Mouse (Mus musculus) B cell, adult 2 months (primary cell): ENCODE data around the gene Apobec1.
A peak's percentile ranks its signal among the peaks of the same experiment; 100 is the strongest.
"Not testable (repeated sequence)": the region's sequence is repeated elsewhere in the genome, so short reads cannot be mapped to it uniquely, and the experiment has no call there.

Source experiments
- DNase-seq, 2 experiments: peaks; one replicate each; pipeline ENCODE4 v3.0.0; 2022

Apobec1 gene

DNA sequence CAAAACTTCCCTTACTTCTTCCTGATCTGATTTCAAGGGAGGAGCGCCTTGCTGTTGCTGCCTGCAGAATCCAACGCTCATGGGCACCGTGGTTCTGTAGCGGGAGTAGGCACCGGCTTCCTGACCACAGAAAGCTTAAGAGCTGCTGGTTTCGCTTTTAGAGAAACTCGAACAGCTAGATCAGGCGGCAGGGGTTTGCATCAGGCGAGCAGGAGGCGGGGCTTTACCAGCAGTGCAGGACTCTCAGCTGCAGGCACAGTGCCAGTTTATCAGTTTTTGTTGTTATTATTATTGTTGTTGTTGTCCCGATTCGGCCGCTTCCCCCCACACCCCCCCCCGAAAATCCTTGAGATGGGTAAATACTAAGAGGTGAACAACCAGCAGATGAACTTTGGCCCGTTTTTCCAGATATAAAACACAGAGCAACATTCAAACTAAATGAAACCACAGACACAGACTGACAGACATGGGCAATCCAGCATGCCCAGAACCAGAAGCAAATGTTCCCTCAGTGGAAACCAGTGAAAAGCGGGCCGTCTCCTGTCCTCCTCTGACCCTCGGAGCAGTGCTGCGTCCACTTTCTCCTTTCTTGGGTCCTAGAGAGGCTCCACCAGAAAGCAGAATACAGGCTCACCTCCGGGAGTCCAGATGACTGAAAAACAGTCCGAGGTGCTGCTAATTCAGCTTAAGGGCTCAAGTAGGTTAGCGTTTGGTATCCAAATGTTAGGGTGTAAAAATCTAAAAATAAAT, at the start of gene Apobec1:
Gene Apobec1, minus strand, starts transcription at position 203 of the 750 bp plus-strand sequence.
- DNase-seq: peak; percentile 82 to 85

DNA sequence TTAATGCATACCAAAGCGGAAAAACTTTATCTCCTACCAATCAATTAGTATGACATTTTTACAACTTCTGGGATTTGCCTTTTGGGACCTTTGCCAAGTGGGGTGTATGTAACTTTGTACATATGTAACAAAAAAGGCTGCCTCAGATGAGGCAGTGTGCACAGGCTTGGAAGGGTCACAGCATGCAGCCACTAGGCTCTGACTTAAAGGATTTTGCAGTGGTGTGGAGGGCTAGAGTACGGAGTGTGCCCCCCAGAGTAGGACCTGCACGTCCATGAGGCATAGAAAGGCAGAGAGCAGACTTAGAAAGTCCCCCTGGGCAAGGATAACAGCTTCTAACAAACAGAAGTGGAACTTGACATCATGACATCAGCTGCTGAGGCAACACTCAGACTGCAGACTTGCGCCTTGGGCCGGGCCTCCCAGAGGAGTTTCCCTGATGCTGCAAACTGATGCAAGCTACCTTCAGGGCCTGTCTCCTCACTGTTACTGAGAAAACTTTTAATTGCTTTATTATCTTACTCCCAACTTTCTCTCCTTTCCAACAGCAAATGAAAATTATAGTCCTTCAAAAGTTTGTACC, 48.2 kb upstream of the Apobec1 start:
- no peak for DNase-seq

DNA sequence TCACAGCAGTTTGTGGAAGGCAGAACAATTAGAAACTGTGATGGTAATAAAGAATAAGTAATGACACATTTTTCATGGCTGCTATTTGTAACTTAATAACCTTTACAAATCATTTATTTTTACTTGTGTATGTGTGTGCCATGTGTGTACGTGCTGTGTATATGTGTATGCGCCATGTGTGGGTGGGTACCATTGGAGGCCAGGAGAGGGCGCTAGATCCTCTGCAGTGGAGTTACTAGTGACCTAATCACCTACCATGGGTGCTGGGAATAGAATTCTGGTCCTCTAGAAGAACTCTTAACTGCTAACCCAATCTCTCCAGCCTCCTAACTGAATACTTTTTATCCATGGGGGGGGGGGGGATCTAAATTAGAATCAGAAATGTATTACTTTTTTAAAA, 47.7 kb upstream of the Apobec1 start:
- no peak for DNase-seq

DNA sequence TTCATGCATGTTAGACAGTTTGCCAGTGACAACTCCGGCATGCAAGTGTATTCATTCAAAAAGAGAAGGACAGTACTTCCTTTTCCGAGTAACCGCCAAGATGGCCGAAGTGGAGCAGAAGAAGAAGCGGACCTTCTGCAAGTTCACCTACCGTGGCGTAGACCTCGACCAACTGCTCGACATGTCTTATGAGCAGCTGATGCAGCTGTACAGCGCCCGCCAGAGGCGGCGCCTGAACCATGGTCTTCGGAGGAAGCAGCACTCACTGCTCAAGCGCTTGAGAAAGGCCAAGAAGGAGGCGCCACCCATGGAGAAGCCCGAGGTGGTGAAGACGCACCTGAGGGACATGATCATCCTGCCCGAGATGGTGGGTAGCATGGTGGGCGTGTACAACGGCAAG, 42.0 kb upstream of the Apobec1 start:
- not testable (repeated sequence) for DNase-seq

DNA sequence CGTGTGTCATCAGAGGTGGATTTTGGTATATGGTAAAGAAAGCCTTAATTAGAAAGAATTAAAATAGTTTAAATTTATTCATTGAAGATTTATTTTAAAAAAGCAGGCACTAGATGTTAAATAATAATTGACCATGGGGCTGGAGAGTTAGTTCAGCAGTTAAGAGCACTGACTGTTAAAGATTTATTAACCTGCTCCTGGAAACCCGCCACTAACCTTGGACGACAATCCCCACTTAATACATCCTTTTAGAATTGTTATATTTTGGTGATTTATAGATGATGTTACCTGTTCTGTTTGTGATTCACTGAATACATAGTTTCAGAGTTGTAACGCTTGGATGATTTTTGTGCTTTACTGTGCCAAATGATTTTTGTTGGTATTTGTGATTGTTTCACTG, 35.3 kb upstream of the Apobec1 start:
- not testable (repeated sequence) for DNase-seq

DNA sequence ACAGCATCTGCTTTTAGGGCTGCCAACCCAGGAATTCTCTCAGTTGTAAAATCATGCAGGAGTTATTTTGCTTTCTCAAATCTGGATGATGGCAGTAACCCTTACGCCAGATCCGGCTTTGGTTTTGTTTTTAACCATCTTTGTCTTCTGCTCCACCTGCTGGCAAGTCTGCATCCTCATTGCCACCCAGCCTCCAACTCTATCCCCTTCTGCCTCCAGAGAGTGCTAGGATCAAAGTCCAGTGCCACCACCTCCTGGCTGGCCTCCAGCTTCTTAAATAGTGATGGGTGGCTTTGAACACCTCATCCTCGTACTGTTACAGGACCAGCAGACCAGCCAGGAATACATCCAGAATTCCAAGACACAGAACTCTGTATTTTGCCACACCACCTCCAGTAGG, 34.4 kb upstream of the Apobec1 start:
- no peak for DNase-seq

DNA sequence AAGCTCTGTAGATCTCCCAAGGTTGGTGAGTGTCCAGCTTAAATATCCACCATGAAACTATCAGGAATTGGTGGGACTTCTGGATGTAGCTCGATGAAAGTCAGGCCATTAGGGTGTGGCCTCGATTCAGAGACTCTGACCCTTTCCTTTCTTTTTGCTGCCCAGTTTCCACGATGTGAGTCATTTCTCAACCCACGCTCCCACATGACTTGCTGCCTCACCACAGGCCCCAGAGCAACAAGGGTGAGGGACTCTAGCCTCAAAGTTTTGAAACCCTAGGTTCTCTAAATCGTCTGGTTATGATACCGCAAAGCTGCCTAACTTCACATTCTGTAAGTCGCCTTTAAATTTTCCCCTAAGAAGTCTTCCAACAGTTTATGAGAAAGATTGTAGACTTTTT, 33.1 kb upstream of the Apobec1 start:
- DNase-seq: no peak

DNA sequence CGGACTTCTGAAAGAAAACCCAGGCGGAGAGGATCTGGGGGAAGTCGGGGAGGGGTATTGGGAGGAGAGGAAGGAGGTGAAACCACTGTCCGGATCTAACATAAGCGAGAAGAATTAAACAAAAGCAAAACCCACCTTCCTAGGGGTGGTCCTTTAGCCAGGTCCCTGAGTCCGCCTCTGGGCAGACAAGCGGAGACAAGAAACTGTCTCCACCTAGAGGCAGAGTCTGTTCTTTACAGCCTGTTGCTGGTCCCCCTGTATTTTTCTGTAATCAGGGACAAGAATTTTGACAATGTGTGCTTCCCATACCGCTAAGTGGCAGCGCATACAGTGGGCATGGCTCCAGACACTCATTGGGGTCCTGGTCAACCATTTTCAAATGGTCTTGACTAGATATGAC, 31.2 kb upstream of the Apobec1 start:
- DNase-seq: peak; percentile 36 to 37

DNA sequence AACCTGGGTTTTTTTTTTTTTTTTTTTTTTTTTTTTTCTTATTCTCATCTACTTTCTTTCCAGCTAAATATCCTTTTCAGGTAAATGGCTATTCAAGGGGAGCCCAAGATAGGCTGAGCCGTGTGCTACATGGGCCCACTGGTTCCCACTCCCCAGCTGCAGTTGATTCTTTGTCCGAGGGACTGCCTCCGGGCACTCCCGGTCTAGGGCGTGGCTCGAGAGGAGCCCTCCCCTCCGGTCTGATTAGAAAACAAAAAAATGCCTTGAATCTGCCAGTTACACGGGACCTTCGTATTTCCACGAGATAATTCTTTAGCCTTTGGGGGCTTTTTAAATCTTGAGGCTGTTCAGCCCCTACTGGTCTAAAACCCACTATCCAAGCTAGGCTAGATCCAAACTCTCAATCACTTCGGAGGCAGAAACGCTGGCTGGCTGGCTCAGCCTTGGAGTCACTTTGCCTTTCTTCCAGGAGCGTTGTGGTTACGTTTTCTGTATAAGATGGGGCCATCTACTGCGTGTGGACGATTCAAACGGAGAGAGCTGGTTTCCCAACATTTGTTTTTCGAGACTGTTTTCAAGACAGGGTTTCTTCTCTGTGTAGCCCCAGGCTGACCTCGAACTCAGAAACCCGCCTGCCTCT, 25.3 kb upstream of the Apobec1 start:
- DNase-seq: no peak

DNA sequence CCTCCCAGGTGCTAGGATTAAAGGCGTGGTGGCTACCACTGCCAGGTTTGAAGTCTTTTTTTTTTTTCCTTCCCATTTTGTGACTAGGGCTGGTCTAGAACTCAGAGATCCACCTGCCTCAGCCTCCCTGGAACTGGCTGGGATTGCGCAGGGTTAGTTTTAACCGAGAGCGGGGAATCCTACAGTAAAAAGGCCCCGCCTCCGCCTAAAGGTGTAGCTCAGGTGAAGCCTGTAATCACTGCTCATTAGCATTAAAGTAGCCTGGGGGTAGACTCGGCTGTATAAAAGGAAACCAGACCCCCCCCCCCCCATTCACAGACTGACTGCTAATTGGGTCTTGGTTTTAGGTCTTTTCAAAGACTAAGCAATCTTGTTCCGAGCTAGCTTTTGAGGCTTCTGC, 23.9 kb upstream of the Apobec1 start, which contains the start of gene Dppa3:
Gene Dppa3, plus strand, starts transcription at position 301 of the 400 bp plus-strand sequence.
- DNase-seq: no peak

DNA sequence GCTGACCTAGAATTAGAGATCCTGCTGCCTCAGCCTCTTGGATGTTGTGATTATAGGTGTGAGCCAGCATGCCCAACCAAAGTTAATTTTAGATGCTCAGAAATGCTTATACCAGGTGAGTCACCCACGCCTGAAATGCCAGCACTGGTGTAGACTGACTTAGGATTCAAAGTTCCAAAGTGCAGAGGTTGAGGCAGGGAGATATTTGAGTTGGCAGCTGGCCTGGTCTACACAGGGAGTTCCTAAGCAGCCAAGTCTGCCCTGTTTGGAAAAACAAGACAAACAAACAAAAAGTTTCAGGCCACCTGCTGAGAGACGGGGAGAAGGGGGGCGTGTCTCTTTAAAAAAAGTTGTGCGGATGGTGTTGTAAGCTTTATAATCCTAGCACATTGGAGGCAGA, 22.9 kb upstream of the Apobec1 start:
- no peak for DNase-seq

DNA sequence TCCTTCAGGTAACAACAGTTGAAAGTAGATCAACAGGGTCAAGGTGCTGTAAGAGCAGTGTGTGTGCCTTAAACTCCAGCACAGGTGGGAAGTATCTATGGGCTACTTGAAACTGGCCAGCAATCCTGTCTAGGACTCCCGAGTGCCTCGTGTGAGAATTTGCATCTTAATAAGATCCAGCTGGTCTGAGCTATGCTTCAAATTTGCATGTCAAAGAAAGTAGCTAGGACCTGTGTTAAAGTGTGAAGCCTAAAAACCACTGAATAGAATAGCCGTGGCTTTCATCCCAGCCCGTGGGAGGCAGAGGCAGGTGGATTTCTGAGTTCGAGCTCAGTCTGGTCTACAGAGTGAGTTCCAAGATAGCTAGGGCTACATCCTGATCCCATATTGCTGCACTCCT, 22.2 kb upstream of the Apobec1 start:
- DNase-seq: no peak

DNA sequence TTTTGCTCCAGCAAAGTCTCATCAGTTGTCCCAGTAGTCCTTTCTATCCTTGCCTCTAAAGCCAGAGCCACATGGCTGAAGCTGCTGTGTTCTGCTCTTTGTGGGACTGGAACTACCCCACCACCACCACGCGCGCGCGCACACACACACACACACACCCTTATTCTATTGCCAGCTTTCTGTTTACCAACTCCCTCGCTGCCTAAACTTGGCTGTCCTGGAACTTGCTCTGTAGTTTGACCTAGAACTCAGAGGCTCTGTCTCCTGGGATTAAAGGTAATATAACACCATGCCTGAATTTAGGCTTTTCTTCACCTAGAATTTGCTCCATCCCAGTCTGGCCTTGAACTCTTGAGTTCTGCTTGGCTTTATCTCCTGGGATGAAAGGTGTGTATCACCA, 18.8 kb upstream of the Apobec1 start:
- no peak for DNase-seq

DNA sequence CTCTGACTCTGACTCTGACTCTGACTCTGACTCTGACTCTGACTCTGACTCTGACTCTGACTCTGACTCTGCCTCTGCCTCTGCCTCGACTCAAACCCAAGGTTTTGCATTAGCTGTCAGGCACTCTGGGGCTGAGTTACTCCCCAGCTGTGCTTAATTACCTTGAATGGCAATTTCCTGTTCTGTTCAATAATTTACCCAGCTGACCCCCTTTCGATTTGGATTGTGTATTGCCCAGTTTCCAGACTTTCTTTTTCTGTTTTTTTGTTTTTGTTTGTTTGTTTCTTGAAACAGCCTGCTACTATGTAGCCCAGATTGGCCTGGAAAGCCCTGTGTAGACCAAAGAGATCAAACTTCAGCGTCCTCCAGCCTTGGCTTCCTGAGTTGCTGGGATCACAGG, 13.8 kb upstream of the Apobec1 start:
- no peak for DNase-seq

DNA sequence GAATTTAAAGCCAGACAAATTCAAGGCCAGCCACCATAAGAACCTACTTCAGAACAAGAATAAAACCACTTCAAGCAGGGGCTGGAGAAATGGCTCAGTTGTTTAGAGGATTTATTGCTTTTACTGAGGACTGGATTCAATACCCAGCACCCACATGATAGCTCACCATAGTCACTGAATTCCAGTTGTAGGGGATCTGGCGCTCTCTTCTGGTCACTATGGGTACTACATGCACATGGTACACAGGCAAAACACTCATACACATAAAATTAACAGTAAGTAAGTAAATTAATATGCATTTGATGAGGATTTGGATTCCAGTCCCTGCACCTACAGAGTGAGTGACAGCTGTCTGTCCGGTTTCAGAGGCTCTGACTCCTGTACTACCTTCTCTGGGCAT, 11.8 kb upstream of the Apobec1 start:
- DNase-seq: peak; percentile 72 to 76

DNA sequence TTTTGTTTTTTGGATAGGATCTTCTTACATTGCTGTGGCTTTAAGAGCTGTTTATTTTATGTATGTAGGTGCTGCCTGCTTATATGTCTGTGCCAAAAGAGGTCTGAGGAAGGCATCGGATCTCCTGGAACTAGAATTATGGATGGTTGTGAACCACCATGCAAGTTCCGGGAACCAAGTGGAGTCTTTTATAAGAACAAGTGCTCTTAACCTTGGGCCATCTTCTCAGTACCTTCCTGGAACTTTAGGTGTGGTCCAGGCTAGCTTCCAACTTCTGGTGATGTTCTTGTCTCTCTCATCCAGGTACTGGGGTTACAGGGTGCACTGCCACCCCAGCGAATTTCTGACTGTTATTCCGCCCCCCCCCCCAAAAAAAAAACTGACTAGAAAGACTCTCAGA, 10.2 kb upstream of the Apobec1 start:
- DNase-seq: no peak

DNA sequence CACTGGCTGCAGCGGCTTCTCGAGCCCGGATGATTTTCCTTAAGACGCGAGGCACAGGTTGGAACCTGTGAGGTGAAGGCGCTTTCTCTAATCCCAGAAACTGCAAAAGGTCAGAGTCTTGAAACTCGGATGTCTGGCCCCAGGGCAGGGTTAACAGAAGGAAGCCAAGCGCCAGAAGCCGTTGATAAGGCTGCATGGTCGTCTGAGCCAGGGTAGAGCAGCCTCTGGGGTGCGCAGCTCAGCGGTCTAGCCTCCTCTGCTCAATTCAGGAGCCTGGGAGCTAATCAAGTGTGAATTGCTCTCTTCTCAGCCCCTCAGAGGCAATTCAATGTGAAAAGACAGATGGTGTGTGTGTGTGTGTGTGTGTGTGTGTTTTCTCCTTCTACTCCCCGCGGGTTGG, 7.5 kb upstream of the Apobec1 start, which contains the start of gene Gdf3:
Gene Gdf3, minus strand, starts transcription at position 317 of the 400 bp plus-strand sequence.
- DNase-seq: no peak

DNA sequence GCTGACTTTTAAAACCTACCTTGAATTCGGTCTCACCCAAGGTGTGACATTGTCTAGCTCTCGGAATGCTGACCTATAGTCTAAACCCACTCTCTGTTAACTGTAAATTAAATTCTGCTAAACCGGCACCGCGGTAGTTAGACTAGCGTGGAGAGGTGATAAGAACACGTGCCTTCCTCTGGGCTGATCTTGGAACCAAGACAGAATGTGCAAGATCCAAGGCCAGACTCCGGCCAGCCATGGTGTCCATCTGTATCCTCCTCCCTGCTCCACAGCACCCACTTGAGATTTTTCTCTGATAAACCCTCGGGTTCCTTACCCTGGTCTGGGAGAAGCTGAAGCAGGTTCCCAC, 7.1 kb upstream of the Apobec1 start:
- no peak for DNase-seq

DNA sequence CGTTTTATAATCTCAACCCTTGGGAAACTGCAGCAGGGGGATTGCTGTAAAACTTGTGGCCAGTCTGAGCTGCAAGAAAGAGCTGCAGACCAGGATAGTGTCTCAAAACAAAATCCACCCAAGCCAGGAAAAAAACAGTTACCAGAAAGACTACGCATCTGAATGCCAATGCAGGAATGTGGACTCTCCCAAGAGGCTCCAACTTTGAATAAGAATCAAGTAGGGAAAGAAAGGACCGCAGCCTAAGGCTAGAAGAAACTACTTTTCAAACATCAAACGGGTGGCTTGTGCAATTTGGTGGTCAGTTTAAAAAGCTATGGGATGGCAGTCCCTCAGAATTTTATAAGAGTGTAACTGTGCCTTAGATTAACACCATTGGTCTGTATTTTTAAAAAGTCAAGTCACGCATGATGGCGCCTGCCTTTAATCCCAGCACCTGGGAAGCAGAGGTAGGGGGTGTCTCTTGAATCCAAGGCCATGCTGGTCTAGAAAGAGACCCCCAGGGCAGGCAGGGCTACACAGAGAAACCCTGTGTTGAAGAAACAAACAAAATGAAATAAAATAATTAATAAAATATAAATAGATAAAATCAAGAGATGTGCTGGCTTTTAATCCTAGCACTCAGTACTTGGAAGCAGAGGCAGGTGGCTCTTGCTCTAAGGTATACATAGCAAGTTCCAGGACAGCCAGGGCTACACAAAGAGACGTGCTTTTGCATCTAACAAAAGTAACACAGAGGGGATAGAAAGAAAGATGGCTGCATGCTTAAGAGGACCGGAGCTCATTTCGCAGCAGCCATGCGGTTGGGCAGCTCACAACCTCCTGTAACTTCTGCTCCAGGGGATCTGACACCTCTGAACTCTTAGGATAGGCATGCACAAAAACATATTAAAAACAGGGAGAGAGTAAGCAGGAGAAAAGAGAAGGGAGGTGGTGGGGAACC, 6.5 kb upstream of the Apobec1 start:
- no peak for DNase-seq

DNA sequence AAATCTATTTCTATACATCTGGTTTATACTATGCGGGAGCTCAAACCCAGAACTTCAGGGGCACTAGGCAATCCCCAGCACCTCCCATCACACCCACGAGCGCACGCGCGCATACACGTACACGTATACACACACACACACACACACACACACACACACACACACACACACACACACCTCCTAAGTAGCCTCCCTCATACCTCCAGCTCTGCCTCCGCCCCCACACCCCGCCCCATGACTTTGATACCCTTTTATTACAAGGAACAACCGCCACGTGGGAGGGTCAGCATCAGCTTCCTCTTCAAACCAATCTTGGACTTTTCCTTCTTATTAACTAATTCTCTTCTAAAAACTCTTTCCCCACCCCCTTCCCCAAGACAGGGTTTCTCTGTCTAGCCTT, 5.5 kb upstream of the Apobec1 start:
- DNase-seq: no peak

DNA sequence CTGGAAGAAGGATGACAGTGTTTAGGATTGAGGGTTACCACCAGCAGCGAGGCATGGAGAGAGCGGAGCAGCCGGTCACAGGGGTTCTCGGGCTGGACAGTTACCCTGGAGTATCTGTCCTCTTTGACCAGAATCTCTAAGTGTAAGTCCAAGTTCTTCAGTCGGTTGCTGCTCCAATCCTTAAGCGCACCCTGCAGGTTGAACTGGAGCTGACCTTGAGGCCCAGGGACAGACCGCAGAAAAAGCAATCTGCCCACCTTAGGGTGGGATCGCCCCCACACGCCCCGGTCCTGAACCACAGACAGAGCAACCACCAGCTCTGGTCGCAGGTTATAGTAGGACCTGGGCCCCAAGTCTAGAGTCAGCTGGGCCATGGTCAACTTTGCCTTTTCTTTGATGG, 4.4 kb upstream of the Apobec1 start:
- DNase-seq: no peak

DNA sequence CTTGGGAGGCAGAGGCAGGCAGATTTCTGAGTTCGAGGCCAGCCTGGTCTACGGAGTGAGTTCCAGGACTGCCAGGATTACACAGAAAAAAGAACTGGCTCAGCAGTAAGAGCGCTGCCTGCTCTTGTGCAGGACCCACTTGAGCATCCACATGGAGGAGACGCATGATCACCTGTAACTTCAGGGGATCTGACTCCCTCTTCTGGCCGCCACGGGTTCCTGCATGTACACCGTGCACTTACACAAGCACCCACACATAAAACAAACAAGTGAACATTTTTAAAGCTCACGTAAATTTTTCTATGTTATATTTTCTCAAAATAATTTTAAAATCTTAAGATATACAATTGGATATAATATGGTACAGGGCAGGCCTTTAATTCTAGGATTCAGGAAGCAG, 3.2 kb upstream of the Apobec1 start:
- DNase-seq: peak; percentile 48 to 53

DNA sequence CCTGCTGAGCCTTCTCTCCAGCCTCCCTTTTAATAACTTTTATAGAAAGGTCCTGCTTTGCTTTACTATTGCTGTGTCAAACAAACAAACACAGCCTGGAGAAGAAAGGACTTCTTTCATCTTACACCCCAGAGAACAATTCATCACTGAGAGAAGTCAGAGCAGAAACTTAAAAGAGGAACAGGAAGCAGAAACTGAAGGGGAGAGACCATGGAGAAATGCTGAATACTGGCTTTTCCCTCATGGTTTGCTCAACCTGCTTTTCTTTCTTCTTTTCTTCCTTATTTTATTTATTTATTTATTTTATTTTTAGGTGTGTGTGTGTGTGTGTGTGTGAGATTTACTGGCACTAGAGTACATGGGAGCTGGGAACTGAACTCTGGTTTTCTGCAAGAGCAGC, 2.0 kb upstream of the Apobec1 start:
- DNase-seq: peak in 1 of 2 experiments; percentile 14
